In the genomic region with DNA sequence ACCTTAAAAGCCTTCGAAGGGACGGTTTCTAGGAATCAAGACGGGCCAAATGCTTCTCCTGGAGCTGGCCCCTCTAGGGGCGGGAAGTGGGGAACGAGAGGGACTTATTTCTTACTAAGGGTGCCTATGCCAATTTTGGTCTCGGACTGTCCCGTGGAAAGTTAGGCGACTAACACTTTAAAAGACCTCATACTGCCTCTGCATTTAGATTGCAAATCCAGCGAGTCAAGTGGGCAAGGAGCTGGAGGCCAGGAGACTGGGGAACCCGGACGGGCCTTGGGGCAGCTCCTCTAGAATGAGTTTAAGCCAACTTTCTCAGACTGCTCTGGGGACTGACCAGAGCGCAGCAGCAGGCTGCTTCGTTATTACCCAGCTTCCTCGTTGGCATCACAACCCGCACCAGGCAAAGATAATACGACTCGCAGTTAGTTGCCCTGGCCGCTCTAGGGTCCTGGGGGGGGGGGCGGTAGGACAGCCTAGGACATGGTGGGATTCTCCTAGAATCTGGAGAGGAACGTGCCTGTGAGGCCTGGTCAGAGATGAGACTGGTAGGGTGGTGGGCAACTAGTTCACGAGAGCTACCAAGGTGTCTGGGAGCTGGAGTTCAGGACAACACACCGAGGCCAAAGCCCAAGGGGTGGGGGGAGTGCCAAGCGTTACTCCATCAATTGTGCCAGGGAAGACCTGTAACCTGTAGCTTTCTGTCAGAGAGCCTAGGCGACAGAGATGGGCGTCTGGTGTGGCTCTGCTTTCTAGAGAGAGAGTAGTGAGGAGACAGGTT, we compare ENCODE assay signal across 9 mouse cellular contexts. TPM values are rescaled to one million over a fixed set of nuclear protein-coding genes. Genes with fewer than 3 reads are reported as not detected.
DNase-seq lines count a peak whose midpoint lies in the region; ATAC-seq and TF ChIP-seq lines count a peak whose summit lies in the region.
"Had no signal": no experiment of that assay in that cellular context is flagged by ENCODE, and none has a peak within 500 bp of the region (broad histone marks: within the 10 kb centered on the region; RNA-seq: fewer than 3 reads in every experiment).

No protein-coding gene starts in this region.

- no peak for TF ChIP-seq CTCF in midbrain, postnatal 0 days (IDR thresholded peaks at IDR 0.05)
- no peak for TF ChIP-seq CTCF in forebrain, postnatal 0 days (IDR thresholded peaks at IDR 0.05; ENCODE audit: low read depth)

- H3K27ac ChIP-seq in midbrain, embryonic 10.5 days (replicated peaks): no peak overlapping the region
- no peak overlapping the region for H3K27ac ChIP-seq in midbrain, postnatal 0 days (ENCODE audit: low read depth, low read length)
- H3K27ac ChIP-seq in forebrain, postnatal 0 days (ENCODE audit: low read depth, low read length): peak overlapping the region; percentile 84
- no peak overlapping the region for H3K27ac ChIP-seq in limb, embryonic 15.5 days

- peak; percentile 6 to 18 for DNase-seq in cerebellum, postnatal 25 days
- peak; percentile 54 for DNase-seq in midbrain, embryonic 10.5 days (ENCODE audit: low spot score)
- DNase-seq in midbrain, postnatal 0 days (ENCODE audit: low spot score): no peak
- peak; percentile 66 for DNase-seq in forebrain, postnatal 0 days
- no peak for DNase-seq in adrenal gland, postnatal 36 days
- DNase-seq in gastrocnemius, postnatal 10 days: no peak

- ATAC-seq in cerebellum, adult (ENCODE audit: insufficient number of reproducible peaks, low FRiP score, low TSS enrichment): no peak
- no peak for ATAC-seq in midbrain, postnatal 0 days (ENCODE audit: low FRiP score)
- ATAC-seq in forebrain, postnatal 0 days: no peak
- no peak for ATAC-seq in limb, embryonic 15.5 days (ENCODE audit: insufficient number of reproducible peaks, low FRiP score, low TSS enrichment, low read depth)

- no peaks in the 10 kb centered on the region for H3K9me3 ChIP-seq in midbrain, embryonic 10.5 days (replicated peaks)
- H3K9me3 ChIP-seq in midbrain, postnatal 0 days (ENCODE audit: low read length): no peaks in the 10 kb centered on the region
- H3K9me3 ChIP-seq in forebrain, postnatal 0 days (ENCODE audit: low read length): no peaks in the 10 kb centered on the region
- H3K9me3 ChIP-seq in limb, embryonic 15.5 days: no peaks in the 10 kb centered on the region
- H3K9me3 ChIP-seq: megakaryocyte, embryonic 14.5 days had no signal

- no peak overlapping the region for H3K4me3 ChIP-seq in midbrain, embryonic 10.5 days
- no peak overlapping the region for H3K4me3 ChIP-seq in midbrain, postnatal 0 days (ENCODE audit: low read depth, low read length)
- H3K4me3 ChIP-seq in forebrain, postnatal 0 days (ENCODE audit: low read depth, low read length): peak overlapping the region; percentile 32
- 0 out of 2 replicates have a peak overlapping the region, but pooled peaks have one; percentile 30 for H3K4me3 ChIP-seq in limb, embryonic 15.5 days

- no peaks in the 10 kb centered on the region for H3K36me3 ChIP-seq in midbrain, embryonic 10.5 days
- no peaks in the 10 kb centered on the region for H3K36me3 ChIP-seq in midbrain, postnatal 0 days (ENCODE audit: insufficient read depth, low read length)
- no peaks in the 10 kb centered on the region for H3K36me3 ChIP-seq in forebrain, postnatal 0 days (ENCODE audit: insufficient read depth)
- H3K36me3 ChIP-seq in limb, embryonic 15.5 days: no peaks in the 10 kb centered on the region

- peaks cover 82% of the 10 kb centered on the region for H3K27me3 ChIP-seq in midbrain, embryonic 10.5 days (ENCODE audit: low read depth, poor library complexity, severe bottlenecking)
- peaks cover 63% of the 10 kb centered on the region for H3K27me3 ChIP-seq in midbrain, postnatal 0 days (ENCODE audit: insufficient read depth, low read length)
- peaks cover 52% of the 10 kb centered on the region for H3K27me3 ChIP-seq in forebrain, postnatal 0 days (ENCODE audit: insufficient read depth, low read length)
- peaks cover 57% of the 10 kb centered on the region for H3K27me3 ChIP-seq in limb, embryonic 15.5 days

- no peak overlapping the region; the same call in 1 of the 2 replicates for H3K4me2 ChIP-seq in midbrain, postnatal 0 days (ENCODE audit: low read depth, low read length, poor library complexity, severe bottlenecking)
- H3K4me2 ChIP-seq in forebrain, postnatal 0 days (ENCODE audit: low read depth): peak overlapping the region; percentile 55
- 0 out of 2 replicates have a peak overlapping the region, but pooled peaks have one; percentile 47 for H3K4me2 ChIP-seq in limb, embryonic 15.5 days

- H3K4me1 ChIP-seq in midbrain, embryonic 10.5 days: peaks cover 47% of the 10 kb centered on the region
- H3K4me1 ChIP-seq in midbrain, postnatal 0 days (ENCODE audit: insufficient read depth, low read length): peaks cover 12% of the 10 kb centered on the region; the same call in 1 of the 2 replicates
- peaks cover 4% of the 10 kb centered on the region; the same call in 1 of the 2 replicates for H3K4me1 ChIP-seq in forebrain, postnatal 0 days (ENCODE audit: insufficient read depth)
- peaks cover 46% of the 10 kb centered on the region for H3K4me1 ChIP-seq in limb, embryonic 15.5 days

- WGBS in midbrain, embryonic 10.5 days: 1% methylated on average over 25 of the region's 25 CpGs
- WGBS in midbrain, postnatal 0 days: 4% methylated on average over 24 of the region's 25 CpGs
- 4% methylated on average over 25 of the region's 25 CpGs for WGBS in forebrain, postnatal 0 days
- WGBS in limb, embryonic 15.5 days: 10% methylated on average over 25 of the region's 25 CpGs

- no peak overlapping the region for H3K9ac ChIP-seq in midbrain, postnatal 0 days (replicated peaks; ENCODE audit: low read length, poor library complexity, severe bottlenecking)
- H3K9ac ChIP-seq in forebrain, postnatal 0 days: peak overlapping the region; percentile 59
- H3K9ac ChIP-seq in limb, embryonic 15.5 days: no peak overlapping the region

RNA-seq across cellular contexts. Expression of gene Satb2, which starts 2.2 kb away (rescaled TPM):
- polyA plus RNA-seq in midbrain, embryonic 10.5 days (2016; fragmentation: Nextera tagmentation; extraction: Ambion mirVana): 0.81 and 1.1 TPM in 2 replicates
- total RNA-seq in midbrain, postnatal 0 days (2014; rRNA removed): 1.2 TPM in 2 replicates
- 0.60 and 0.85 TPM in 2 replicates for polyA plus RNA-seq in midbrain, postnatal 0 days (2015; fragmentation: Nextera tagmentation; extraction: Ambion mirVana)
- total RNA-seq in forebrain, postnatal 0 days (2014; rRNA removed): 57.1 and 106 TPM in 2 replicates
- 21.7 and 43.1 TPM in 2 replicates for polyA plus RNA-seq in forebrain, postnatal 0 days (2015; fragmentation: Nextera tagmentation; extraction: Ambion mirVana)
- 4.3 and 5.6 TPM in 2 replicates for polyA plus RNA-seq in limb, embryonic 15.5 days (2015; fragmentation: Nextera tagmentation; extraction: Ambion mirVana)
- 1 to 10 TPM; 2.6 to 3.7 TPM for total RNA-seq in adrenal gland, postnatal 36 days (2021)
- total RNA-seq in gastrocnemius, postnatal 10 days (2021): 1 to 10 TPM in 1 of 2 experiments, under 1 TPM in 1; 0.63 to 9.2 TPM

Comparison
In these comparisons a context has a peak if more than half of its experiments do, and no peak if none do; other contexts are left out.
1. DNase-seq: peak in cerebellum, postnatal 25 days (2 of 2), midbrain, embryonic 10.5 days (single experiment) and forebrain, postnatal 0 days (single experiment); none in midbrain, postnatal 0 days (single experiment), adrenal gland, postnatal 36 days (0 of 2) and gastrocnemius, postnatal 10 days (single experiment).
2. H3K4me3 ChIP-seq: peak in forebrain, postnatal 0 days (single experiment) and limb, embryonic 15.5 days (single experiment); none in midbrain, embryonic 10.5 days (single experiment) and midbrain, postnatal 0 days (single experiment).